Mouse (Mus musculus) lung, adult 2 months (tissue): ENCODE results near the gene Gpr146.

Experiments
- CTCF ChIP-seq: fragments of 200-500 bp; IDR thresholded peaks from 2 replicates; pipeline ENCODE4 v1.5.1; 2011; ENCODE audit warnings: mild to moderate bottlenecking, low read length, control low read depth; ENCODE audit not compliant: insufficient read depth
- POLR2A ChIP-seq: fragments of 200-500 bp; IDR thresholded peaks from 2 replicates; pipeline ENCODE4 v1.6.1; 2011; ENCODE audit warnings: low read depth, mild to moderate bottlenecking, control low read depth, low read length, borderline replicate concordance; ENCODE audit errors: extremely low read depth

DNA sequence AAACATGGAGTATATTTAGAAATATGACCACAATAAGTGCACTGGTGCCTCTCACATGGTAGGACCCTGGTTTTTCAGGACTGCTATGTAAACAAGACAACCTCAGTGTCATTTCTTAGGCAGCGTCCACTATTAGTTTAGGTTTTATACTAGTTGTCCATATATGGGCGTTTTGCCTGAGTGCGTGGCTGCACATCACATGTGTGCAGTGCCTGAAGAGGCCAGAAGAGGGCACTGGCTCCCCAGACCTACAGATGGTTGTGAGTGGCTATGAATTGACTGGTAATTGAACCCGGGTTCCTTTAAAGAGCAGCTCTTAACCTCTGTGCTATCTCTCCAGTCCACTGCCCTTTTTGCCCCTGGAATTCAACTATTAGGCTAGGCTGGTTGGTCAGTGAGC, 39.4 kb downstream of the Gpr146 start:
- TF ChIP-seq POLR2A (no peak), CTCF (peak; percentile 29; the same call in 1 of the 2 replicates)
